Mouse (Mus musculus) liver, embryonic 14.5 days (tissue): ENCODE measurements around the gene Synj1.

Experiments
- CTCF ChIP-seq: IDR thresholded peaks from 2 replicates; pipeline ENCODE4 v1.5.1; 2016; ENCODE audit warnings: antibody characterized with exemption, low read depth, control low read depth
- EP300 ChIP-seq: IDR thresholded peaks from 2 replicates; pipeline ENCODE4 v1.6.1; 2016; ENCODE audit warnings: antibody characterized with exemption, low read depth

DNA sequence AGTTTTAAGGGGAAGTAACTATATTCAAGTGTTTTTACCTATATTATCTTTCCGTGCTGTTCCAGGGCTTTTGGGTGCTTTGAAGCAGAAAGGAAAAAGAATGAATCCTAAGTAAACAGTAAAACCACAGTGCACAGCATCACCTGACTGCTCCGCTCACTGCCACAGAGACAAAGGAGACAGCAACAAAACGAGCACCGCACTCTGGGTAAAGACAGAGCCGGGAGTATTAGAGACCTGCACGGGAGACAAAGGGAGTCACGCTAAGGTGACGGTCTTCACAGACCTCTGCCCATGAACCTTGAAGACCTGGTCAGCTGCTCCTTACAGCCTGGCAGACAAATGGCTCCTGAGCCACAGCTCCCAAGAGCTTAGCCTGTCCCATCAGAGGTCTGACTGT lies 64.1 kb downstream of the Synj1 start:
- TF ChIP-seq CTCF (no peak), EP300 (no peak)
